ENCODE assay signal across 8 mouse cellular contexts in the genomic region with DNA sequence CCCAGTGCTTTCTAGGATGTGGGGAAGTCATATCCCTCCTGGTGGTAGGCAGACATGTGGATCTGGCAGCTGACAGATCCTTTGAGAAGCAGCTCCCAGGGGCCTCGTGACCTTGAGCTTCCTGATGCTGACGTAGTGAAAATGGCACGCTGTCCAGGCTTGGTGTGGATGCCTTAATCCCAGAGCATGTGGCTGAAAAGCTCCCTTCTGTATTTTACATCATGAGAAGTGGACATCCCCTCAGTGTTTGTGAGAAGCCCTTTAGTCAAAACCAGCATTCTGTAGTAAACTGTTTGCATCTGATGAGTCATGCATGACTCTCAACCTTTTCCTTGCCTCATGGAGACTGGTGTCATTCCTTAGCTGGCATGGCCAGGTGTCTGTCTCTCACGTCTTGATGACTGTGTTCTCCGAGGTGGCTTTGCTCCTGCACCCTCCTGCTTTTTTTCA. TPM values are rescaled to one million over a fixed set of nuclear protein-coding genes. Genes with fewer than 3 reads are reported as not detected.
DNase-seq lines count a peak whose midpoint lies in the region; ATAC-seq and TF ChIP-seq lines count a peak whose summit lies in the region.

No protein-coding gene starts in this region.

- H3K9me3 ChIP-seq in hindbrain, embryonic 11.5 days (ENCODE audit: control insufficient read depth, low read length): no peaks in the 10 kb centered on the region
- no peaks in the 10 kb centered on the region for H3K9me3 ChIP-seq in hindbrain, embryonic 10.5 days
- no peaks in the 10 kb centered on the region for H3K9me3 ChIP-seq in heart, embryonic 15.5 days (replicated peaks)
- H3K9me3 ChIP-seq in limb, embryonic 12.5 days: no peaks in the 10 kb centered on the region

- intact Hi-C loops in left cerebral cortex, postnatal 14 days (cut with DNase I): no loop called here

- POLR2A ChIA-PET in Patski (lab: Charles Lee): interaction anchor here (0.8 to 1.5 kb wide), 3 partner anchors 13 to 19 kb away, joined by 3 to 7 read pairs (median 3); no protein-coding TSS in a partner anchor

- peak; percentile 15 for DNase-seq in hindbrain, embryonic 11.5 days (ENCODE audit: low spot score)
- no peak for DNase-seq in hindbrain, embryonic 10.5 days (ENCODE audit: low spot score)
- no peak for DNase-seq in Patski (ENCODE audit: low read depth, low spot score)
- DNase-seq in left cerebral cortex, postnatal 14 days (ENCODE audit: low spot score in 2 of 2): no peak
- no peak for DNase-seq in layer of hippocampus, adult 9-11 months
- DNase-seq in cerebellum, adult 18-20 months: no peak

- no peak for TF ChIP-seq CTCF in Patski (IDR thresholded peaks at IDR 0.05)

- no peak for ATAC-seq in hindbrain, embryonic 11.5 days (ENCODE audit: low FRiP score)
- peak; percentile 38 for ATAC-seq in Patski
- no peak for ATAC-seq in heart, embryonic 15.5 days (replicated peaks; ENCODE audit: insufficient number of reproducible peaks, insufficient read depth, low FRiP score, low read depth)
- no peak for ATAC-seq in limb, embryonic 12.5 days (ENCODE audit: insufficient number of reproducible peaks, insufficient read depth, low FRiP score, low TSS enrichment, low read depth)

- H3K4me3 ChIP-seq in hindbrain, embryonic 11.5 days (ENCODE audit: low read depth, low read length): no peak overlapping the region
- no peak overlapping the region for H3K4me3 ChIP-seq in hindbrain, embryonic 10.5 days
- no peak overlapping the region for H3K4me3 ChIP-seq in heart, embryonic 15.5 days
- no peak overlapping the region for H3K4me3 ChIP-seq in limb, embryonic 12.5 days (replicated peaks)

- 67% methylated on average over 5 of the region's 5 CpGs for WGBS in hindbrain, embryonic 11.5 days
- 60% methylated on average over 5 of the region's 5 CpGs for WGBS in hindbrain, embryonic 10.5 days
- WGBS in heart, embryonic 15.5 days: 26% methylated on average over 5 of the region's 5 CpGs
- 52% methylated on average over 5 of the region's 5 CpGs for WGBS in limb, embryonic 12.5 days

- CTCF ChIA-PET in Patski (lab: Charles Lee): interaction anchor here (1.2 to 1.8 kb wide), 3 partner anchors 9 to 44 kb away, joined by 3 to 4 read pairs (median 4); no protein-coding TSS in a partner anchor

- H3K4me2 ChIP-seq in hindbrain, embryonic 11.5 days (replicated peaks; ENCODE audit: low read depth, low read length): no peak overlapping the region
- no peak overlapping the region for H3K4me2 ChIP-seq in heart, embryonic 15.5 days
- no peak overlapping the region for H3K4me2 ChIP-seq in limb, embryonic 12.5 days

- no peaks in the 10 kb centered on the region for H3K36me3 ChIP-seq in hindbrain, embryonic 11.5 days (ENCODE audit: control insufficient read depth, insufficient read depth, low read length)
- H3K36me3 ChIP-seq in hindbrain, embryonic 10.5 days: 0 out of 2 replicates have a peak, but pooled peaks cover 14% of the 10 kb centered on the region
- no peaks in the 10 kb centered on the region for H3K36me3 ChIP-seq in heart, embryonic 15.5 days
- H3K36me3 ChIP-seq in limb, embryonic 12.5 days: peaks cover 4% of the 10 kb centered on the region

- no peak overlapping the region for H3K9ac ChIP-seq in hindbrain, embryonic 11.5 days (ENCODE audit: low read depth, low read length)
- H3K9ac ChIP-seq in heart, embryonic 15.5 days: no peak overlapping the region
- no peak overlapping the region for H3K9ac ChIP-seq in limb, embryonic 12.5 days (replicated peaks)

- H3K4me1 ChIP-seq in hindbrain, embryonic 11.5 days (replicated peaks; ENCODE audit: control insufficient read depth, insufficient read depth, low read length): 0 out of 2 replicates have a peak, but pooled peaks cover 4% of the 10 kb centered on the region
- peaks cover 36% of the 10 kb centered on the region for H3K4me1 ChIP-seq in hindbrain, embryonic 10.5 days (replicated peaks)
- peaks cover 44% of the 10 kb centered on the region for H3K4me1 ChIP-seq in heart, embryonic 15.5 days (replicated peaks)
- peaks cover 32% of the 10 kb centered on the region for H3K4me1 ChIP-seq in limb, embryonic 12.5 days (replicated peaks)

- in situ Hi-C loops in Patski (cut with MboI; ENCODE audit: low pct_unique_long_range_greater_than_20kb): no loop called here

- H3K27ac ChIP-seq in hindbrain, embryonic 11.5 days (ENCODE audit: low read depth, low read length): no peak overlapping the region
- no peak overlapping the region for H3K27ac ChIP-seq in hindbrain, embryonic 10.5 days
- peak overlapping the region; percentile 63 for H3K27ac ChIP-seq in heart, embryonic 15.5 days
- H3K27ac ChIP-seq in limb, embryonic 12.5 days: peak overlapping the region; percentile 73

- no peaks in the 10 kb centered on the region for H3K27me3 ChIP-seq in hindbrain, embryonic 11.5 days (ENCODE audit: control insufficient read depth, insufficient read depth, low read length)
- no peaks in the 10 kb centered on the region for H3K27me3 ChIP-seq in hindbrain, embryonic 10.5 days (ENCODE audit: insufficient read depth, poor library complexity, severe bottlenecking)
- H3K27me3 ChIP-seq in Patski: no peaks in the 10 kb centered on the region
- no peaks in the 10 kb centered on the region for H3K27me3 ChIP-seq in heart, embryonic 15.5 days
- H3K27me3 ChIP-seq in limb, embryonic 12.5 days: no peaks in the 10 kb centered on the region

RNA-seq across cellular contexts. Expression of gene Ano6, which starts 14.4 kb away (rescaled TPM):
- polyA plus RNA-seq in hindbrain, embryonic 11.5 days (2014; fragmentation: Nextera tagmentation; extraction: Ambion mirVana): 33.5 and 37.2 TPM in 2 replicates
- 31.1 and 31.5 TPM in 2 replicates for polyA plus RNA-seq in hindbrain, embryonic 10.5 days (2016; fragmentation: Nextera tagmentation; extraction: Ambion mirVana)
- 184 TPM for polyA plus RNA-seq in Patski (2021)
- polyA plus RNA-seq in heart, embryonic 15.5 days (2015; fragmentation: Nextera tagmentation; extraction: Ambion mirVana): 27.2 and 34.4 TPM in 2 replicates
- polyA plus RNA-seq in limb, embryonic 12.5 days (2016; fragmentation: Nextera tagmentation; extraction: Ambion mirVana): 47.3 and 51.6 TPM in 2 replicates
- total RNA-seq in left cerebral cortex, postnatal 14 days (2021): 10 to 100 TPM; 16.9 to 22.0 TPM

Comparison
In these comparisons a context has a peak if more than half of its experiments do, and no peak if none do; other contexts are left out.
1. H3K27ac ChIP-seq: peak in heart, embryonic 15.5 days (single experiment) and limb, embryonic 12.5 days (single experiment); none in hindbrain, embryonic 11.5 days (single experiment) and hindbrain, embryonic 10.5 days (single experiment).